Mouse (Mus musculus) ES-E14 (cell line): Measurements from ENCODE around the gene Cep131. TPM values are rescaled to one million over a fixed set of nuclear protein-coding genes. Genes with fewer than 3 reads are reported as not detected.

Experiments
- DNase-seq: peaks from one replicate; pipeline ENCODE4 v3.0.0-alpha.2; 2013; ENCODE audit warnings: low read depth, low spot score
- H3K27ac ChIP-seq: 2 replicates; pipeline ENCODE4 v1.5.1; 2012; ENCODE audit warnings: low read depth, mild to moderate bottlenecking, low read length, moderate library complexity, mixed read lengths; ENCODE audit not compliant: poor library complexity, insufficient read depth, severe bottlenecking
- H3K36me3 ChIP-seq: 2 replicates; pipeline ENCODE4 v1.6.1; 2012; ENCODE audit warnings: mild to moderate bottlenecking, low read length, moderate library complexity, mixed read lengths; ENCODE audit not compliant: control insufficient read depth, poor library complexity, insufficient read depth, severe bottlenecking
- H3K4me1 ChIP-seq, 2 experiments: fragments of 150-350 bp in 1 of 2; sonication (generic) in 1 of 2; 2 replicates each; pipeline ENCODE4 v1.6.1; 2012; ENCODE audit warnings: low read length in 2 of 2, mild to moderate bottlenecking in 1 of 2, mixed read lengths in 1 of 2; ENCODE audit not compliant: control insufficient read depth in 2 of 2, insufficient read depth in 2 of 2, poor library complexity in 1 of 2
- H3K4me3 ChIP-seq, 2 experiments: fragments of 150-350 bp in 1 of 2; sonication (generic) in 1 of 2; 2 replicates each; pipeline ENCODE4 v1.5.1; 2012; ENCODE audit warnings: low read length in 2 of 2, low read depth in 1 of 2, mild to moderate bottlenecking in 1 of 2, mixed read lengths in 1 of 2; ENCODE audit not compliant: insufficient read depth in 1 of 2, poor library complexity in 1 of 2, severe bottlenecking in 1 of 2
- H3K9ac ChIP-seq: 2 replicates; pipeline ENCODE4 v1.6.1; 2012; ENCODE audit warnings: low read depth, mild to moderate bottlenecking, low read length, mixed read lengths; ENCODE audit not compliant: poor library complexity, insufficient read depth, severe bottlenecking
- H3K9me3 ChIP-seq: fragments of 150-350 bp; sonication (generic); 2 replicates; pipeline ENCODE4 v1.6.1; 2012; ENCODE audit warnings: low read depth, mild to moderate bottlenecking, low read length; ENCODE audit not compliant: control insufficient read depth, insufficient read depth
- CHD2 ChIP-seq: IDR thresholded peaks from 2 replicates; pipeline ENCODE4 v1.6.1; 2014; ENCODE audit warnings: mild to moderate bottlenecking, low read depth, low read length, inconsistent platforms
- HCFC1 ChIP-seq: IDR thresholded peaks from 2 replicates; pipeline ENCODE4 v1.6.1; 2012; ENCODE audit warnings: low read length, inconsistent platforms, borderline replicate concordance; ENCODE audit not compliant: insufficient read depth
- MAFK ChIP-seq: IDR thresholded peaks from 2 replicates; pipeline ENCODE4 v1.6.1; 2014; ENCODE audit warnings: mild to moderate bottlenecking, low read depth, low read length, inconsistent platforms; ENCODE audit not compliant: insufficient read depth
- ZC3H11A ChIP-seq: IDR thresholded peaks from 2 replicates; pipeline ENCODE4 v1.6.1; 2012; ENCODE audit warnings: low read depth, mild to moderate bottlenecking, inconsistent platforms, low read length, borderline replicate concordance
- ZNF384 ChIP-seq: IDR thresholded peaks from 2 replicates; pipeline ENCODE4 v1.6.1; 2012; ENCODE audit warnings: low read depth, low read length, inconsistent platforms
- in situ Hi-C, 2 experiments: fragments of 600-800 bp; cut with MboI; formaldehyde crosslinking; loops; one replicate each; pipeline ENCODE4 v1.15.1; 2025; ENCODE audit warnings: low sequenced_read_pairs in 2 of 2, inconsistent platforms in 1 of 2; ENCODE audit not compliant: unreplicated experiment in 2 of 2
- total RNA-seq: library from RNA; depleted of rRNA; stranded (reverse); fragments of 300-350 nt; gene quantifications from 2 replicates; pipeline ENCODE4 v1.2.3, GENCODE M21; 2012

Gene Cep131
- total RNA-seq, 1 experiment = 24.0 TPM

- in situ Hi-C loops = no loop called here
- peaks cover 15% of the 10 kb centered on the region; the same call in 1 of the 2 replicates for H3K36me3 ChIP-seq
Observed at GRCm38 (mm10) chr11:120064006-120064667, 22.5 kb downstream of the Cep131 start.

GRCm38 (mm10) chr11:120063326-120063725 lies 23.3 kb downstream of the Cep131 start:
- H3K27ac ChIP-seq = no peak overlapping the region
- peaks cover 0 to 10% of the 10 kb centered on the region in 2 experiments; a peak in 1 of 4 replicates for H3K4me1 ChIP-seq
- no peaks in the 10 kb centered on the region for H3K9me3 ChIP-seq
- in situ Hi-C loops = no loop called here
- DNase-seq = no peak
- H3K4me3 ChIP-seq = no peak overlapping the region
- TF ChIP-seq HCFC1 = no peak
- TF ChIP-seq ZNF384 = no peak
- no peak for TF ChIP-seq ZC3H11A
- no peak for TF ChIP-seq CHD2
- no peak for TF ChIP-seq MAFK
- H3K36me3 ChIP-seq = peaks cover 15% of the 10 kb centered on the region; the same call in 1 of the 2 replicates
- H3K9ac ChIP-seq = no peak overlapping the region

More at GRCm38 (mm10) chr11:120064006-120064667, 22.5 kb downstream of the Cep131 start:
- no peaks in the 10 kb centered on the region for H3K9me3 ChIP-seq
- TF ChIP-seq ZC3H11A (no peak), CHD2 (no peak), MAFK (no peak), ZNF384 (no peak)
- H3K4me1 ChIP-seq = peaks cover 0 to 12% of the 10 kb centered on the region in 2 experiments; a peak in 1 of 4 replicates
- no peak for DNase-seq
- no peak overlapping the region for H3K27ac ChIP-seq
- H3K4me3 ChIP-seq = no peak overlapping the region
- no peak overlapping the region for H3K9ac ChIP-seq

- Histone ChIP-seq H3K27ac (no peak overlapping the region), H3K9me3 (no peaks in the 10 kb centered on the region), H3K4me1 (peaks cover 0 to 3% of the 10 kb centered on the region in 2 experiments; a peak in 1 of 4 replicates), H3K9ac (no peak overlapping the region), H3K4me3 (no peak overlapping the region), H3K36me3 (peaks cover 6% of the 10 kb centered on the region; the same call in 1 of the 2 replicates)
- in situ Hi-C loops = no loop called here
- TF ChIP-seq ZC3H11A = no peak
- no peak for TF ChIP-seq MAFK
- no peak for TF ChIP-seq HCFC1
- no peak for TF ChIP-seq ZNF384
- no peak for TF ChIP-seq CHD2
- no peak for DNase-seq
Observed at GRCm38 (mm10) chr11:120060634-120061033, 26.0 kb downstream of the Cep131 start.

GRCm38 (mm10) chr11:120055953-120056732 lies 30.5 kb downstream of the Cep131 start:
- in situ Hi-C loops = no loop called here
- TF ChIP-seq HCFC1 = no peak
- TF ChIP-seq ZNF384 = no peak
- no peak for TF ChIP-seq ZC3H11A
- no peak for TF ChIP-seq MAFK
- no peak for TF ChIP-seq CHD2
- no peak overlapping the region for H3K27ac ChIP-seq
- no peaks in the 10 kb centered on the region for H3K9me3 ChIP-seq
- no peaks in the 10 kb centered on the region for H3K36me3 ChIP-seq
- no peak overlapping the region for H3K9ac ChIP-seq
- no peak overlapping the region for H3K4me3 ChIP-seq
- no peak for DNase-seq
- H3K4me1 ChIP-seq = peaks cover 0 to 3% of the 10 kb centered on the region in 2 experiments; a peak in 1 of 4 replicates
